24 mouse cellular contexts compared by ENCODE assay signal in the genomic region with DNA sequence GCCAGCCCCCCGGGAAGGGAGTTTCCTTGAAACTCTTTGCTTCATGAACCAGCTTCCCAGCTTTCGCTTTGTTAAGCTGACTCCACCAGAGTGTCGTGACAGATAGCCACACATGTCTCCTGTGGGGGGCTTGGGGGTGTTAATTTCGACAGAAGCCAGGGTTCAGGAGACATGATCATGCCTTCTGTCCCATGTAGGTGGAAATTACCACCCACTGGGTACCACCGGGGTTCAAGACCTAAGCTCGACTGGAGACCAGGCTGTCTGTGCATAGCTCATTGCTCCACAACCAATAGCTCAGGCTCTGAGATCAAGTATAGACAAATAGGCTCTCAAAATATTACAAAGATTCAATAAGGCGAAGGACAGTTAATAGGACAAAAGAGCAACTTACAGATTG. TPM values are rescaled to one million over a fixed set of nuclear protein-coding genes. Genes with fewer than 3 reads are reported as not detected.
"Had no signal": no experiment of that assay in that cellular context is flagged by ENCODE, and none has a peak within 500 bp of the region (broad histone marks: within the 10 kb centered on the region; RNA-seq: fewer than 3 reads in every experiment).

No protein-coding gene starts in this region.

- H3K4me2 ChIP-seq: lung, embryonic 14.5 days; midbrain, embryonic 12.5 days; neural tube, embryonic 13.5 days; neural tube, embryonic 15.5 days; stomach, embryonic 15.5 days had no signal

- H3K4me1 ChIP-seq: midbrain, embryonic 10.5 days; midbrain, embryonic 12.5 days; neural tube, embryonic 13.5 days; neural tube, embryonic 15.5 days; stomach, embryonic 15.5 days had no signal

- H3K27me3 ChIP-seq: midbrain, embryonic 12.5 days; neural tube, embryonic 13.5 days; neural tube, embryonic 15.5 days; stomach, embryonic 15.5 days had no signal

- H3K36me3 ChIP-seq: midbrain, embryonic 10.5 days; midbrain, embryonic 12.5 days; neural tube, embryonic 13.5 days; neural tube, embryonic 15.5 days; stomach, embryonic 15.5 days had no signal

- H3K9ac ChIP-seq: lung, embryonic 14.5 days; midbrain, embryonic 12.5 days; neural tube, embryonic 13.5 days; neural tube, embryonic 15.5 days; stomach, embryonic 15.5 days had no signal

- H3K9me3 ChIP-seq: midbrain, embryonic 10.5 days; midbrain, embryonic 12.5 days; neural tube, embryonic 13.5 days; neural tube, embryonic 15.5 days; stomach, embryonic 15.5 days had no signal

- H3K27ac ChIP-seq: midbrain, embryonic 10.5 days; midbrain, embryonic 12.5 days; neural tube, embryonic 13.5 days; neural tube, embryonic 15.5 days; stomach, embryonic 15.5 days; stomach, postnatal 0 days had no signal

- DNase-seq: lung, adult 18-20 months; lung, embryonic 14.5 days; lung, postnatal 10 days; lung, postnatal 4 days; midbrain, embryonic 14.5 days; right cerebral cortex, postnatal 14 days; spleen, adult 18-20 months; thymus, adult 2 months; thymus, postnatal 25 days; thymus, postnatal 4 days had no signal

- H3K4me3 ChIP-seq: midbrain, embryonic 10.5 days; midbrain, embryonic 12.5 days; myocyte; neural tube, embryonic 13.5 days; neural tube, embryonic 15.5 days; stomach, embryonic 15.5 days had no signal

- ATAC-seq: midbrain, embryonic 16.5 days had no signal

RNA-seq across cellular contexts. Expression of a gene that starts 50.6 kb away (rescaled TPM):
- total RNA-seq: megakaryocyte, adult 5-6 weeks; megakaryocyte-erythroid progenitor cell, adult 5-6 weeks had no signal
- polyA plus RNA-seq: lung, embryonic 14.5 days; lung, embryonic 16.5 days; midbrain, embryonic 12.5 days; midbrain, embryonic 16.5 days; myocyte; neural tube, embryonic 11.5 days; neural tube, embryonic 13.5 days; neural tube, embryonic 15.5 days; stomach, embryonic 15.5 days; stomach, postnatal 0 days; testis, adult 2 months; thymus, adult 2 months; urinary bladder, adult 2 months had no signal
